Mouse (Mus musculus) hindbrain, embryonic 13.5 days (tissue): ENCODE measurements around the gene Osbpl7. TPM values are rescaled to one million over a fixed set of nuclear protein-coding genes. Genes with fewer than 3 reads are reported as not detected.

ENCODE experiments used
- ATAC-seq: fragments of 200-750 bp; cut with Nextera tagmentation; 2 replicates; pipeline ENCODE4 v1.8.0; 2017; ENCODE audit warnings: moderate TSS enrichment; ENCODE audit not compliant: low FRiP score
- H3K27ac ChIP-seq: fragments of 300-500 bp; sonication (generic); 2 replicates; pipeline ENCODE4 v1.5.1; 2015; ENCODE audit warnings: inconsistent platforms, mild to moderate bottlenecking, moderate library complexity
- H3K27me3 ChIP-seq: fragments of 300-500 bp; sonication (generic); 2 replicates; pipeline ENCODE4 v1.6.1; 2015; ENCODE audit warnings: mild to moderate bottlenecking, inconsistent platforms
- H3K36me3 ChIP-seq: fragments of 300-500 bp; sonication (generic); 2 replicates; pipeline ENCODE4 v1.6.1; 2015; ENCODE audit warnings: mild to moderate bottlenecking, inconsistent platforms
- H3K4me1 ChIP-seq: fragments of 300-500 bp; sonication (generic); replicated peaks from 2 replicates; pipeline ENCODE4 v1.6.1; 2015; ENCODE audit warnings: inconsistent platforms
- H3K4me2 ChIP-seq: fragments of 300-500 bp; sonication (generic); 2 replicates; pipeline ENCODE4 v1.6.1; 2015; ENCODE audit warnings: inconsistent platforms, mild to moderate bottlenecking, moderate library complexity
- H3K4me3 ChIP-seq: fragments of 300-500 bp; sonication (generic); 2 replicates; pipeline ENCODE4 v1.5.1; 2015; ENCODE audit warnings: mild to moderate bottlenecking, inconsistent platforms
- H3K9ac ChIP-seq: fragments of 300-500 bp; sonication (generic); 2 replicates; pipeline ENCODE4 v1.6.1; 2015; ENCODE audit warnings: mild to moderate bottlenecking, inconsistent platforms
- H3K9me3 ChIP-seq: fragments of 300-500 bp; sonication (generic); 2 replicates; pipeline ENCODE4 v1.6.1; 2016; ENCODE audit warnings: inconsistent platforms
- WGBS: fragments of 180-500 bp; shearing (Covaris S2); methylation state at CpG from one replicate; pipeline ENCODE4 v1.1.7; 2015; 5-methylcytosine and 5-hydroxymethylcytosine counted together
- polyA plus RNA-seq: library from polyadenylated mRNA; unstranded; fragments of >200 nt; fragmentation: Nextera tagmentation; extraction: Ambion mirVana; gene quantifications from 2 replicates; pipeline ENCODE4 v1.2.1, GENCODE M21; 2015

Osbpl7 gene
- polyA plus RNA-seq, 1 experiment from 2014 or later, result 9.6 TPM

GRCm38 (mm10) chr11:97044902-97045301, 5.5 kb upstream of the Osbpl7 start:
- peaks cover 26% of the 10 kb centered on the region for H3K4me1 ChIP-seq
- no peak for ATAC-seq
- peaks cover 42% of the 10 kb centered on the region for H3K36me3 ChIP-seq
- H3K4me3 ChIP-seq, result no peak overlapping the region
- no peaks in the 10 kb centered on the region for H3K27me3 ChIP-seq
- no peak overlapping the region for H3K27ac ChIP-seq
- H3K9ac ChIP-seq, result no peak overlapping the region
- 97% methylated on average over 8 of the region's 8 CpGs for WGBS
- H3K4me2 ChIP-seq, result no peak overlapping the region
- no peaks in the 10 kb centered on the region for H3K9me3 ChIP-seq

- H3K27ac ChIP-seq, result no peak overlapping the region
- WGBS, result 79% methylated on average over 7 of the region's 7 CpGs
Observed at GRCm38 (mm10) chr11:97045861-97046260, 4.6 kb upstream of the Osbpl7 start.

GRCm38 (mm10) chr11:97048090-97048650, 2.3 kb upstream of the Osbpl7 start:
- peaks cover 31% of the 10 kb centered on the region for H3K4me1 ChIP-seq
- H3K4me2 ChIP-seq, result no peak overlapping the region
- H3K4me3 ChIP-seq, result no peak overlapping the region
- no peaks in the 10 kb centered on the region for H3K27me3 ChIP-seq
- H3K9me3 ChIP-seq, result no peaks in the 10 kb centered on the region
- peaks cover 50% of the 10 kb centered on the region for H3K36me3 ChIP-seq
- no peak overlapping the region for H3K9ac ChIP-seq
- H3K27ac ChIP-seq, result no peak overlapping the region
- 86% methylated on average over 8 of the region's 8 CpGs for WGBS
- no peak for ATAC-seq

More at GRCm38 (mm10) chr11:97045861-97046260, 4.6 kb upstream of the Osbpl7 start:
- H3K9ac ChIP-seq, result no peak overlapping the region
- no peaks in the 10 kb centered on the region for H3K9me3 ChIP-seq
- H3K27me3 ChIP-seq, result no peaks in the 10 kb centered on the region
- ATAC-seq, result no peak
- peaks cover 28% of the 10 kb centered on the region for H3K4me1 ChIP-seq
- peaks cover 42% of the 10 kb centered on the region for H3K36me3 ChIP-seq
- H3K4me2 ChIP-seq, result no peak overlapping the region
- no peak overlapping the region for H3K4me3 ChIP-seq

GRCm38 (mm10) chr11:97049492-97050085, 839 bp upstream of the Osbpl7 start:
- H3K4me1 ChIP-seq, result peaks cover 29% of the 10 kb centered on the region
- ATAC-seq, result no peak

GRCm38 (mm10) chr11:97050944-97051586, 637 bp downstream of the Osbpl7 start:
- no peaks in the 10 kb centered on the region for H3K9me3 ChIP-seq
- H3K9ac ChIP-seq, result peak overlapping the region; percentile 91
- H3K27me3 ChIP-seq, result no peaks in the 10 kb centered on the region
- peaks cover 29% of the 10 kb centered on the region for H3K4me1 ChIP-seq
- peaks cover 56% of the 10 kb centered on the region for H3K36me3 ChIP-seq
- H3K27ac ChIP-seq, result peak overlapping the region; percentile 83
- ATAC-seq, result peak; percentile 11; the same call in 1 of the 2 replicates
- peak overlapping the region; percentile 78 for H3K4me3 ChIP-seq
- peak overlapping the region; percentile 98 for H3K4me2 ChIP-seq
- WGBS, result 22% methylated on average over 13 of the region's 13 CpGs

More at GRCm38 (mm10) chr11:97049492-97050085, 839 bp upstream of the Osbpl7 start:
- Histone ChIP-seq H3K27me3 (no peaks in the 10 kb centered on the region), H3K4me2 (no peak overlapping the region), H3K9ac (peak overlapping the region; percentile 91; the same call in 1 of the 2 replicates), H3K4me3 (no peak overlapping the region), H3K9me3 (no peaks in the 10 kb centered on the region), H3K27ac (no peak overlapping the region), H3K36me3 (peaks cover 52% of the 10 kb centered on the region)
- WGBS, result 83% methylated on average over 6 of the region's 6 CpGs

GRCm38 (mm10) chr11:97052219-97052646, 1.8 kb downstream of the Osbpl7 start:
- Histone ChIP-seq H3K4me3 (no peak overlapping the region), H3K4me2 (peak overlapping the region; percentile 98), H3K27ac (no peak overlapping the region), H3K9me3 (no peaks in the 10 kb centered on the region), H3K4me1 (peaks cover 29% of the 10 kb centered on the region), H3K27me3 (no peaks in the 10 kb centered on the region), H3K36me3 (peaks cover 60% of the 10 kb centered on the region), H3K9ac (peak overlapping the region; percentile 91; the same call in 1 of the 2 replicates)
- WGBS, result 43% methylated on average over 11 of the region's 11 CpGs
- no peak for ATAC-seq

- Histone ChIP-seq H3K4me2 (no peak overlapping the region), H3K27me3 (no peaks in the 10 kb centered on the region), H3K9me3 (no peaks in the 10 kb centered on the region), H3K36me3 (peaks cover 72% of the 10 kb centered on the region), H3K4me3 (no peak overlapping the region), H3K9ac (no peak overlapping the region; the same call in 1 of the 2 replicates), H3K4me1 (no peaks in the 10 kb centered on the region), H3K27ac (peak overlapping the region; percentile 25; the same call in 1 of the 2 replicates)
- 49% methylated on average over 9 of the region's 9 CpGs for WGBS
- ATAC-seq, result no peak
Observed at GRCm38 (mm10) chr11:97063274-97063920, 13.0 kb downstream of the Osbpl7 start.

- ATAC-seq, result no peak
- no peak overlapping the region for H3K4me3 ChIP-seq
- no peak overlapping the region for H3K9ac ChIP-seq
- peak overlapping the region; percentile 25; the same call in 1 of the 2 replicates for H3K27ac ChIP-seq
- H3K36me3 ChIP-seq, result peaks cover 72% of the 10 kb centered on the region
- no peaks in the 10 kb centered on the region for H3K27me3 ChIP-seq
- 94% methylated on average over 3 of the region's 3 CpGs for WGBS
- no peak overlapping the region for H3K4me2 ChIP-seq
- H3K4me1 ChIP-seq, result no peaks in the 10 kb centered on the region
- no peaks in the 10 kb centered on the region for H3K9me3 ChIP-seq
Observed at GRCm38 (mm10) chr11:97063921-97064295, 13.5 kb downstream of the Osbpl7 start.

- Histone ChIP-seq H3K4me1 (no peaks in the 10 kb centered on the region), H3K4me2 (no peak overlapping the region), H3K4me3 (no peak overlapping the region), H3K36me3 (peaks cover 53% of the 10 kb centered on the region), H3K27me3 (no peaks in the 10 kb centered on the region), H3K27ac (no peak overlapping the region), H3K9ac (no peak overlapping the region), H3K9me3 (no peaks in the 10 kb centered on the region)
- ATAC-seq, result no peak
- WGBS, result 89% methylated on average over 12 of the region's 12 CpGs
Observed at GRCm38 (mm10) chr11:97065538-97066295, 15.3 kb downstream of the Osbpl7 start.

- Histone ChIP-seq H3K36me3 (peaks cover 43% of the 10 kb centered on the region), H3K4me1 (no peaks in the 10 kb centered on the region), H3K9ac (no peak overlapping the region), H3K27me3 (no peaks in the 10 kb centered on the region), H3K4me2 (no peak overlapping the region), H3K27ac (no peak overlapping the region), H3K9me3 (no peaks in the 10 kb centered on the region), H3K4me3 (no peak overlapping the region)
- WGBS, result 47% methylated on average over 22 of the region's 22 CpGs
- ATAC-seq, result no peak
Observed at GRCm38 (mm10) chr11:97066656-97067360, 16.4 kb downstream of the Osbpl7 start.

GRCm38 (mm10) chr11:97069333-97069732, 18.9 kb downstream of the Osbpl7 start:
- no peak for ATAC-seq
- Histone ChIP-seq H3K27ac (no peak overlapping the region), H3K4me1 (no peaks in the 10 kb centered on the region), H3K4me3 (no peak overlapping the region), H3K4me2 (no peak overlapping the region), H3K36me3 (peaks cover 35% of the 10 kb centered on the region), H3K9me3 (no peaks in the 10 kb centered on the region), H3K9ac (no peak overlapping the region), H3K27me3 (no peaks in the 10 kb centered on the region)
- WGBS, result 77% methylated on average over 1 of the region's 1 CpGs
